Mouse (Mus musculus) lung, embryonic 15.5 days (tissue): ENCODE measurements around the gene Srgap1. TPM values are rescaled to one million over a fixed set of nuclear protein-coding genes. Genes with fewer than 3 reads are reported as not detected.

Experiments used
- ATAC-seq: fragments of 200-750 bp; cut with Nextera tagmentation; 2 replicates; pipeline ENCODE4 v1.8.0; 2017; ENCODE audit warnings: moderate number of reproducible peaks, borderline replicate concordance; ENCODE audit not compliant: low FRiP score, low TSS enrichment; ENCODE audit errors: extremely low read depth
- H3K27ac ChIP-seq: fragments of 300-500 bp; sonication (generic); 2 replicates; pipeline ENCODE4 v1.5.1; 2015; ENCODE audit warnings: moderate library complexity, mild to moderate bottlenecking, inconsistent platforms
- H3K27me3 ChIP-seq: fragments of 300-500 bp; sonication (generic); 2 replicates; pipeline ENCODE4 v1.6.1; 2015; ENCODE audit warnings: inconsistent platforms
- H3K36me3 ChIP-seq: fragments of 300-500 bp; sonication (generic); 2 replicates; pipeline ENCODE4 v1.6.1; 2015; ENCODE audit warnings: inconsistent platforms
- H3K4me1 ChIP-seq: fragments of 300-500 bp; sonication (generic); 2 replicates; pipeline ENCODE4 v1.6.1; 2015; ENCODE audit warnings: inconsistent platforms
- H3K4me2 ChIP-seq: fragments of 300-500 bp; sonication (generic); 2 replicates; pipeline ENCODE4 v1.6.1; 2015; ENCODE audit warnings: inconsistent platforms, mild to moderate bottlenecking, moderate library complexity
- H3K4me3 ChIP-seq: fragments of 300-500 bp; sonication (generic); 2 replicates; pipeline ENCODE4 v1.5.1; 2015; ENCODE audit warnings: mild to moderate bottlenecking, inconsistent platforms
- H3K9ac ChIP-seq: fragments of 300-500 bp; sonication (generic); 2 replicates; pipeline ENCODE4 v1.6.1; 2015; ENCODE audit warnings: inconsistent platforms
- H3K9me3 ChIP-seq: fragments of 300-500 bp; sonication (generic); 2 replicates; pipeline ENCODE4 v1.6.1; 2016; ENCODE audit warnings: inconsistent platforms
- WGBS: fragments of 180-500 bp; shearing (Covaris S2); methylation state at CpG from one replicate; pipeline ENCODE4 v1.1.7; 2015; 5-methylcytosine and 5-hydroxymethylcytosine counted together
- polyA plus RNA-seq: library from polyadenylated mRNA; unstranded; fragments of >200 nt; fragmentation: Nextera tagmentation; extraction: Ambion mirVana; gene quantifications from 2 replicates; pipeline ENCODE4 v1.2.1, GENCODE M21; 2015

Gene Srgap1
- polyA plus RNA-seq, 1 experiment from 2014 or later, result 10.7 TPM

GRCm38 (mm10) chr10:121958741-121959140 is 88.4 kb downstream of the Srgap1 start:
- H3K4me2 ChIP-seq, result no peak overlapping the region
- H3K4me3 ChIP-seq, result no peak overlapping the region
- H3K4me1 ChIP-seq, result peaks cover 8% of the 10 kb centered on the region
- no peaks in the 10 kb centered on the region for H3K27me3 ChIP-seq
- no peak overlapping the region for H3K27ac ChIP-seq
- H3K9me3 ChIP-seq, result no peaks in the 10 kb centered on the region
- H3K9ac ChIP-seq, result no peak overlapping the region
- no peaks in the 10 kb centered on the region for H3K36me3 ChIP-seq
- no peak for ATAC-seq
- 73% methylated on average over 8 of the region's 8 CpGs for WGBS

DNA sequence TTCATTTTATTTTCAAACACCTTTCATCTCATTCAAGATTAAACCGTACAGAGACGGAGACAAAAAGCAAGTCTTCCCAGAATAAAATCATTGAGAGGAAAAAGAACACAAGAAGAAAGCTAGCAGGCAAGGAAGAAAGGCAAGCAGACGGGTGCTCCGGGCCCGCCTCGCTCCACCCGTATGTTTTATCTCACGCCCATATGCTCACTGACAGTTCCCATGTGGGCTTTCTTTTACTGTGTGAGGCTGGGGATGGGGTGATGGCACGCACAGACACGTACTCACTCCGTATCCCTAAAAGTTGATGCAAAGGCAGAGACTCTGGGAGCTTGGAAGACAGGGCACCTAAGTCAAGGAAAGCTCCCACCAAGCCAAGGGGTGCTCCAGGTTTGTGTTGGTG is 90.6 kb downstream of the Srgap1 start:
- no peak for ATAC-seq
- 65% methylated on average over 11 of the region's 11 CpGs for WGBS

GRCm38 (mm10) chr10:121955730-121956129 is 91.4 kb downstream of the Srgap1 start:
- no peak for ATAC-seq
- Histone ChIP-seq H3K27me3 (no peaks in the 10 kb centered on the region), H3K4me1 (0 out of 2 replicates have a peak, but pooled peaks cover 2% of the 10 kb centered on the region), H3K27ac (no peak overlapping the region), H3K4me2 (no peak overlapping the region), H3K36me3 (no peaks in the 10 kb centered on the region), H3K4me3 (no peak overlapping the region), H3K9ac (no peak overlapping the region), H3K9me3 (no peaks in the 10 kb centered on the region)
- WGBS, result 74% methylated on average over 4 of the region's 4 CpGs

More for the DNA sequence above, 90.6 kb downstream of the Srgap1 start:
- Histone ChIP-seq H3K9me3 (no peaks in the 10 kb centered on the region), H3K27ac (no peak overlapping the region), H3K9ac (no peak overlapping the region), H3K27me3 (no peaks in the 10 kb centered on the region), H3K36me3 (no peaks in the 10 kb centered on the region), H3K4me2 (no peak overlapping the region), H3K4me1 (peaks cover 8% of the 10 kb centered on the region), H3K4me3 (no peak overlapping the region)

- 0 out of 2 replicates have a peak, but pooled peaks cover 2% of the 10 kb centered on the region for H3K4me1 ChIP-seq
- no peak overlapping the region for H3K27ac ChIP-seq
- no peaks in the 10 kb centered on the region for H3K9me3 ChIP-seq
- H3K4me2 ChIP-seq, result no peak overlapping the region
- ATAC-seq, result no peak
- 82% methylated on average over 6 of the region's 6 CpGs for WGBS
- no peaks in the 10 kb centered on the region for H3K36me3 ChIP-seq
- H3K4me3 ChIP-seq, result no peak overlapping the region
- no peaks in the 10 kb centered on the region for H3K27me3 ChIP-seq
- H3K9ac ChIP-seq, result no peak overlapping the region
Observed at GRCm38 (mm10) chr10:121954877-121955276, 92.2 kb downstream of the Srgap1 start.

DNA sequence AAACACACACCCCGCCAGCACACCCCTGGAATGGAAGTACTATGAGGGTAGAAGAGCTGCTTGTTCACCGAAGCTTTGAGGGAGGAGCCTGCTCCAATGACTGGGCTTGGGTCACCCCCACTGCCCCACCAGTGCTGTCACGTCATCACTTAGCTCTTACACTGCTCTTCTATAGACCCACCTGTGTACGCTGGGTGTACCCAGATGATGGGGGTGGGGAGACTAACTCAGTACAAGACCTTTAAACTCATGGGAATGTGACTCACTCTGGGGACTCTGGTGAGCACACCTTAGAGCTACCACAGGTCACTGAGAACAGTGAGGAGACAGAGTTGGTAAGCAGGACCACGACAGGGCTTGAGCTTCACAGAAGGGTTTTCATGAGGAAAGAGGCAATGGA is 94.1 kb downstream of the Srgap1 start:
- WGBS, result 83% methylated on average over 5 of the region's 5 CpGs
- Histone ChIP-seq H3K27ac (no peak overlapping the region), H3K4me2 (no peak overlapping the region), H3K9ac (no peak overlapping the region), H3K9me3 (no peaks in the 10 kb centered on the region), H3K27me3 (no peaks in the 10 kb centered on the region), H3K4me1 (0 out of 2 replicates have a peak, but pooled peaks cover 2% of the 10 kb centered on the region), H3K36me3 (no peaks in the 10 kb centered on the region), H3K4me3 (no peak overlapping the region)
- no peak for ATAC-seq

- WGBS, result 82% methylated on average over 8 of the region's 8 CpGs
- no peak; the same call in 1 of the 2 replicates for ATAC-seq
- H3K9me3 ChIP-seq, result no peaks in the 10 kb centered on the region
Observed at GRCm38 (mm10) chr10:121946173-121946572, 100.9 kb downstream of the Srgap1 start.

GRCm38 (mm10) chr10:121931909-121932308 is 115.2 kb downstream of the Srgap1 start:
- 75% methylated on average over 14 of the region's 14 CpGs for WGBS
- H3K4me3 ChIP-seq, result no peak overlapping the region
- H3K36me3 ChIP-seq, result no peaks in the 10 kb centered on the region
- peaks cover 7% of the 10 kb centered on the region; the same call in 1 of the 2 replicates for H3K4me1 ChIP-seq
- H3K9me3 ChIP-seq, result no peaks in the 10 kb centered on the region
- no peak overlapping the region for H3K4me2 ChIP-seq
- no peak overlapping the region for H3K9ac ChIP-seq
- no peak for ATAC-seq
- H3K27ac ChIP-seq, result no peak overlapping the region
- no peaks in the 10 kb centered on the region for H3K27me3 ChIP-seq

More at GRCm38 (mm10) chr10:121946173-121946572, 100.9 kb downstream of the Srgap1 start:
- no peak overlapping the region for H3K9ac ChIP-seq
- H3K27me3 ChIP-seq, result no peaks in the 10 kb centered on the region
- H3K27ac ChIP-seq, result no peak overlapping the region
- H3K4me1 ChIP-seq, result no peaks in the 10 kb centered on the region
- H3K36me3 ChIP-seq, result no peaks in the 10 kb centered on the region
- H3K4me3 ChIP-seq, result no peak overlapping the region
- no peak overlapping the region for H3K4me2 ChIP-seq

DNA sequence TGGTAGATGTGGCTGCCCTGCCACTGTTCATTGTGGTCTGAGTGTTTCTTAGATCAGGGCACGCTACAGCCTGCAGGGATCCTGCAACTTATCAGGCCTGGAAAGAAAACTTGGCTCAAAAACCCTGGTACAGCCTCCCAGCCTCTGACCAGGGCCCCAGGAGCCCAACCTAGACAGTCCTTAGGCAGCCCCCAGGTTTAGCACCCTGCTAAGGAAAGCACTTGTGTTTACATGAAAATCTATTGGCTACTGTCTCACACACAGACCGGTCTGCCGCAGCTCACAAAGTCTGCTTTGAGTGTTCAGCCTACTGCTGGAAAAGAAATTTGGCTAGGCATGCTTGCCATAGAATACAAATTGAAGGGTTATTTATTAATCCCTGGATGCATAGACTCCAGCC is 121.0 kb downstream of the Srgap1 start:
- Histone ChIP-seq H3K9me3 (no peaks in the 10 kb centered on the region), H3K27me3 (no peaks in the 10 kb centered on the region), H3K4me2 (no peak overlapping the region), H3K36me3 (no peaks in the 10 kb centered on the region), H3K4me1 (0 out of 2 replicates have a peak, but pooled peaks cover 2% of the 10 kb centered on the region), H3K4me3 (no peak overlapping the region), H3K27ac (no peak overlapping the region), H3K9ac (no peak overlapping the region)
- 56% methylated on average over 3 of the region's 3 CpGs for WGBS
- no peak for ATAC-seq

DNA sequence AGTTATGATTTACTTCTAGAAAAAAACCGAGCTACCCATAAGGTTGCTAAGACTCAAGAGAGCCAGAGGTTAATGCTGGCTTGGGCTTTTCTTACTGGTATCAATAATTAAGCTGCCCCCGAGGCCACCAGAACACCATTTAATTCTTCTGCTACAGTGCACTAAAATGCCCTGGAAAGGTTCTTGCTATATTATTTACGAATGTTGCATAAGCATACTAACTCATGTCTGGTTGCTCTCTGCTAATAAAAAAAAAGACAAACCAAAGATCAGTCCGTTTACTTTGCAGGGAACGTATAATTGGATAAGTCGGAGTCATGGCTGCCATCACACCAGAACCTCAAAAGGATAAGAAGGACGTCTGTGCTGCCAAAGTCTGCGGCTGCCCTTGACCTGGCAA is 128.1 kb downstream of the Srgap1 start:
- Histone ChIP-seq H3K4me2 (no peak overlapping the region), H3K4me3 (no peak overlapping the region), H3K9me3 (no peaks in the 10 kb centered on the region), H3K27me3 (no peaks in the 10 kb centered on the region), H3K27ac (no peak overlapping the region), H3K36me3 (no peaks in the 10 kb centered on the region), H3K9ac (no peak overlapping the region), H3K4me1 (peaks cover 8% of the 10 kb centered on the region; the same call in 1 of the 2 replicates)
- no peak for ATAC-seq
- WGBS, result 51% methylated on average over 8 of the region's 8 CpGs

DNA sequence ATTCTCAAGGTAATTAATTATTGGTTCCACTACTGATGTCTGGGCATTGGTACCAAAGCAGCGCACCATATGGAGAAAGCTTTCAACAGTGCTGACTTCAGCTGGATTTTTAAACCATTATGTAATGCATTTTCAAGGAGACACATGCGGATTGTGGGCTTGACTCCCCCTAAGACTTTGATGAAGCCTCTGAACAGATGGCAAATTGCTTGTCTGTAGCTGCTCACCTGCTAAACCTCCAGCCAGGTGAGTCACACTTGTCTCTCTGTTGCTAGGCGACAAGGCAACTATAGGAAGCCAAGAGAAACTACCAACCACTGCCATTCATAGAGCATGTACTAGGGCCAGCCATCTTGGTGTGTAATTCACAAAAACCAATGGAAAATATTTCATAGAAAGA is 128.5 kb downstream of the Srgap1 start:
- no peak overlapping the region for H3K4me2 ChIP-seq
- no peak overlapping the region for H3K4me3 ChIP-seq
- no peak overlapping the region for H3K9ac ChIP-seq
- H3K4me1 ChIP-seq, result peaks cover 8% of the 10 kb centered on the region; the same call in 1 of the 2 replicates
- no peaks in the 10 kb centered on the region for H3K9me3 ChIP-seq
- no peak for ATAC-seq
- 61% methylated on average over 3 of the region's 3 CpGs for WGBS
- no peak overlapping the region for H3K27ac ChIP-seq
- H3K36me3 ChIP-seq, result no peaks in the 10 kb centered on the region
- H3K27me3 ChIP-seq, result no peaks in the 10 kb centered on the region

DNA sequence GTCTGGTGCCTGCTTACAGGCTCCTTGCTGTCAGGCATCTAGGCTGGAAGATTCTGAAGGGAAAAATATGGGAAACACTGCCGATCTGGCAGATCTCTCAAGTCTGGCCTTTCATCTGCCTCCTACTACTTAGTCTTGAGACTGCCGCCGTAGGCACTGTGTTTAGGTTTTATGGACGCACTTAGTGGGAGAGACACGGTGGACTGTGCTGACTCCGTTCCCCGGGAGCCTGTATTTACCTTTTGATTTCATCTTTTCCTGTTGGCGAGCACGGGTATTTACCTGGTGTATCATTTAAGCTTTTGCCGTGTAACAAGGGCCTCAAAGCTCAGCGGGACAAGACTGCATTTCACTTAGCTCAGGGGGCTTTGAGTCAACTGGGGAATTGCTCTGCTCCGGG is 131.6 kb downstream of the Srgap1 start:
- Histone ChIP-seq H3K4me3 (no peak overlapping the region), H3K36me3 (no peaks in the 10 kb centered on the region), H3K9me3 (no peaks in the 10 kb centered on the region), H3K4me2 (no peak overlapping the region), H3K9ac (no peak overlapping the region), H3K4me1 (peaks cover 8% of the 10 kb centered on the region; the same call in 1 of the 2 replicates), H3K27me3 (no peaks in the 10 kb centered on the region), H3K27ac (no peak overlapping the region)
- WGBS, result 52% methylated on average over 12 of the region's 12 CpGs
- ATAC-seq, result no peak

DNA sequence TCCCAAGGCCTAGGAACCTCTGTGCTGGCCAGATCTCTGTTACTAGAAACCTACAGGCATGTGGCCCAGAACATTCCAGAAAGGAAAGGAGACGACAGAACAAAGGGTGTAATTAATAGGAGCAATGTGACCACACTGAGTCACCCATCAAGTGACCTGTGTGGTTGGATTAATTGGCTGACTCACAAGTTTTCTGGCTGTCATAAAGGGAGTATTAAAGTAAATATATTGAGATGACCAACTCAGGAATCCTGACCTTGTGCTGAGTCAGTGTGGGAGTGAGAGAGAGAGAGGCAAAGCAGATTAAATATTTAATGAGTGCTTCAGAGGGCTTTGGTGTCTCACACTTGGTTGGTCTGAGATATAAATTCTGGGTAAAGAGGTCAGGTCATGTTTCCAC is 143.0 kb downstream of the Srgap1 start:
- no peak overlapping the region for H3K27ac ChIP-seq
- peak; percentile 13; the same call in 1 of the 2 replicates for ATAC-seq

GRCm38 (mm10) chr10:121902651-121903050 is 144.5 kb downstream of the Srgap1 start:
- peaks cover 2% of the 10 kb centered on the region; the same call in 1 of the 2 replicates for H3K4me1 ChIP-seq
- H3K9me3 ChIP-seq, result no peaks in the 10 kb centered on the region
- no peak overlapping the region for H3K4me2 ChIP-seq
- H3K9ac ChIP-seq, result no peak overlapping the region
- no peaks in the 10 kb centered on the region for H3K36me3 ChIP-seq
- H3K4me3 ChIP-seq, result no peak overlapping the region
- no peak for ATAC-seq
- H3K27ac ChIP-seq, result no peak overlapping the region
- 79% methylated on average over 8 of the region's 8 CpGs for whole genome bisulfite sequencing
- no peaks in the 10 kb centered on the region for H3K27me3 ChIP-seq

More for the DNA sequence above, 143.0 kb downstream of the Srgap1 start:
- WGBS, result 28% methylated on average over 1 of the region's 1 CpGs
- peaks cover 12% of the 10 kb centered on the region; the same call in 1 of the 2 replicates for H3K4me1 ChIP-seq
- no peak overlapping the region for H3K9ac ChIP-seq
- H3K36me3 ChIP-seq, result no peaks in the 10 kb centered on the region
- H3K27me3 ChIP-seq, result no peaks in the 10 kb centered on the region
- H3K4me3 ChIP-seq, result no peak overlapping the region
- no peak overlapping the region for H3K4me2 ChIP-seq
- H3K9me3 ChIP-seq, result no peaks in the 10 kb centered on the region
